Comparison of ENCODE assay signal across 18 mouse cellular contexts in the genomic region with DNA sequence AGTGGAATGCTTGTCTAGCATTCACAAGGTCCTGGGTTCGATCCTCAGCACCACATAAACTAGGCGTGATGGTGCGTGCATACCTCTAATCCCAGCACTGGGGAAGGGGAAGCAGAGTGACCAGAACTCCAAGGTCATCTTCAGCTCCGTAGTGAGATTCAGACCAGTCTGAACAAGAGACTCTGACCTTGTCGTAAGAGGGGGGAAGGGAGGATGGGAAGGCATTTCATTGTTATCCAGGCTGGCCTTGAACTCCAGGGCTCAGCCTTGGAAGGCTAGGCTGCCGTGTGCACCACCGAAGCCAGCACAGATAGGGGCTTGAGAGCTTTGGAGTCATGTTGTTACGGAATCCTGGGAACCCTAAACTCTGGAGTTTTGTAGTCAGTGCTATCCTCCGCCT. TPM values are rescaled to one million over a fixed set of nuclear protein-coding genes. Genes with fewer than 3 reads are reported as not detected.
DNase-seq lines count a peak whose midpoint lies in the region; ATAC-seq and TF ChIP-seq lines count a peak whose summit lies in the region.
"Had no signal": no experiment of that assay in that cellular context is flagged by ENCODE, and none has a peak within 500 bp of the region (broad histone marks: within the 10 kb centered on the region; RNA-seq: fewer than 3 reads in every experiment).

No protein-coding gene starts in this region.

- no peak for TF ChIP-seq CTCF in testis, adult 2 months (IDR thresholded peaks at IDR 0.05; ENCODE audit: control insufficient read depth, insufficient read depth, insufficient replicate concordance, low read depth, low read length)
- TF ChIP-seq CTCF in hindbrain, postnatal 0 days (IDR thresholded peaks at IDR 0.05; ENCODE audit: low read depth), result no peak

- WGBS in hindbrain, embryonic 15.5 days, result 54% methylated on average over 9 of the region's 9 CpGs
- 53% methylated on average over 9 of the region's 9 CpGs for WGBS in hindbrain, embryonic 11.5 days
- whole genome bisulfite sequencing in hindbrain, postnatal 0 days, result 57% methylated on average over 9 of the region's 9 CpGs

- H3K4me2 ChIP-seq in hindbrain, embryonic 15.5 days, result peak overlapping the region; percentile 73
- no peak overlapping the region for H3K4me2 ChIP-seq in hindbrain, embryonic 11.5 days (replicated peaks; ENCODE audit: low read depth, low read length)
- H3K4me2 ChIP-seq in hindbrain, postnatal 0 days (ENCODE audit: low read depth, low read length), result peak overlapping the region; percentile 91
- H3K4me2 ChIP-seq: heart, embryonic 15.5 days had no signal

- no peak for TF ChIP-seq POLR2A in testis, adult 2 months (IDR thresholded peaks at IDR 0.05; ENCODE audit: control insufficient read depth, low read depth, low read length)

- H3K27ac ChIP-seq in hindbrain, embryonic 15.5 days (replicated peaks), result peak overlapping the region; percentile 74
- H3K27ac ChIP-seq in hindbrain, embryonic 11.5 days (ENCODE audit: low read depth, low read length), result no peak overlapping the region
- H3K27ac ChIP-seq in testis, adult 2 months (ENCODE audit: control insufficient read depth, insufficient read depth, low read depth, low read length), result peak overlapping the region; percentile 54; the same call in 1 of the 2 replicates
- H3K27ac ChIP-seq in hindbrain, postnatal 0 days, result peak overlapping the region; percentile 82
- H3K27ac ChIP-seq: forebrain, embryonic 13.5 days; heart, embryonic 15.5 days; midbrain, embryonic 10.5 days had no signal

- H3K4me1 ChIP-seq in hindbrain, embryonic 15.5 days (replicated peaks), result peaks cover 58% of the 10 kb centered on the region
- H3K4me1 ChIP-seq in hindbrain, embryonic 11.5 days (replicated peaks; ENCODE audit: control insufficient read depth, insufficient read depth, low read length), result no peaks in the 10 kb centered on the region
- peaks cover 15% of the 10 kb centered on the region for H3K4me1 ChIP-seq in testis, adult 2 months (ENCODE audit: control insufficient read depth, insufficient read depth, low read length)
- H3K4me1 ChIP-seq in hindbrain, postnatal 0 days (ENCODE audit: insufficient read depth, low read length), result peaks cover 36% of the 10 kb centered on the region

- no peaks in the 10 kb centered on the region for H3K9me3 ChIP-seq in hindbrain, embryonic 15.5 days
- no peaks in the 10 kb centered on the region for H3K9me3 ChIP-seq in hindbrain, embryonic 11.5 days (ENCODE audit: control insufficient read depth, low read length)
- no peaks in the 10 kb centered on the region for H3K9me3 ChIP-seq in hindbrain, postnatal 0 days (ENCODE audit: low read length)
- H3K9me3 ChIP-seq: forebrain, embryonic 13.5 days; heart, embryonic 15.5 days; midbrain, embryonic 10.5 days had no signal

- no peak for ATAC-seq in hindbrain, embryonic 15.5 days (ENCODE audit: low FRiP score, low read depth)
- no peak for ATAC-seq in hindbrain, embryonic 11.5 days (ENCODE audit: low FRiP score)
- no peak for ATAC-seq in hindbrain, postnatal 0 days
- no peak for ATAC-seq in megakaryocyte, adult 5-6 weeks (ENCODE audit: poor library complexity, severe bottlenecking)
- ATAC-seq: forebrain, embryonic 13.5 days had no signal

- H3K4me3 ChIP-seq in hindbrain, embryonic 15.5 days, result no peak overlapping the region
- no peak overlapping the region for H3K4me3 ChIP-seq in hindbrain, embryonic 11.5 days (ENCODE audit: low read depth, low read length)
- no peak overlapping the region for H3K4me3 ChIP-seq in testis, adult 2 months (ENCODE audit: control insufficient read depth, low read depth, low read length)
- no peak overlapping the region for H3K4me3 ChIP-seq in hindbrain, postnatal 0 days (ENCODE audit: low read length)
- H3K4me3 ChIP-seq: forebrain, embryonic 13.5 days; heart, embryonic 15.5 days; midbrain, embryonic 10.5 days had no signal

- no peaks in the 10 kb centered on the region for H3K27me3 ChIP-seq in hindbrain, embryonic 15.5 days
- H3K27me3 ChIP-seq in hindbrain, embryonic 11.5 days (ENCODE audit: control insufficient read depth, insufficient read depth, low read length), result peaks cover 7% of the 10 kb centered on the region
- H3K27me3 ChIP-seq in testis, adult 2 months (ENCODE audit: control insufficient read depth, insufficient read depth, low read length), result no peaks in the 10 kb centered on the region
- H3K27me3 ChIP-seq in hindbrain, postnatal 0 days (ENCODE audit: insufficient read depth, low read length), result no peaks in the 10 kb centered on the region

- no peak overlapping the region for H3K9ac ChIP-seq in hindbrain, embryonic 15.5 days
- H3K9ac ChIP-seq in hindbrain, embryonic 11.5 days (ENCODE audit: low read depth, low read length), result no peak overlapping the region
- no peak overlapping the region for H3K9ac ChIP-seq in hindbrain, postnatal 0 days (replicated peaks; ENCODE audit: low read length)
- H3K9ac ChIP-seq: forebrain, embryonic 13.5 days; heart, embryonic 15.5 days had no signal

- DNase-seq in hindbrain, embryonic 11.5 days (ENCODE audit: low spot score), result no peak
- DNase-seq in testis, postnatal 14 days (ENCODE audit: low spot score), result no peak
- DNase-seq in hindbrain, postnatal 0 days (ENCODE audit: low spot score), result peak; percentile 4
- no peak for DNase-seq in Muller cell, postnatal 12 days (ENCODE audit: inconsistent ontology term)
- DNase-seq: adrenal gland, postnatal 10 days; cerebellum, adult 11 months; heart, adult 11 months; liver; lung, adult 18-20 months; lung, postnatal 36 days; right cerebral cortex, postnatal 4 days had no signal

- H3K36me3 ChIP-seq in hindbrain, embryonic 15.5 days, result no peaks in the 10 kb centered on the region
- no peaks in the 10 kb centered on the region for H3K36me3 ChIP-seq in hindbrain, embryonic 11.5 days (ENCODE audit: control insufficient read depth, insufficient read depth, low read length)
- no peaks in the 10 kb centered on the region for H3K36me3 ChIP-seq in testis, adult 2 months (ENCODE audit: control insufficient read depth, insufficient read depth, low read length)
- H3K36me3 ChIP-seq in hindbrain, postnatal 0 days (ENCODE audit: insufficient read depth, low read length), result no peaks in the 10 kb centered on the region
- H3K36me3 ChIP-seq: heart, embryonic 15.5 days; midbrain, embryonic 10.5 days had no signal

RNA-seq across cellular contexts. Expression of a gene that starts 3.8 kb away (rescaled TPM):
- 27.1 and 31.3 TPM in 2 replicates for polyA plus RNA-seq in hindbrain, embryonic 15.5 days (2015; fragmentation: Nextera tagmentation; extraction: Ambion mirVana)
- 12.1 and 13.9 TPM in 2 replicates for polyA plus RNA-seq in hindbrain, embryonic 11.5 days (2014; fragmentation: Nextera tagmentation; extraction: Ambion mirVana)
- 13.0 and 13.4 TPM in 2 replicates for polyA plus RNA-seq in testis, adult 2 months (2012; rRNA removed)
- total RNA-seq in hindbrain, postnatal 0 days (2014; rRNA removed), result 25.5 and 34.2 TPM in 2 replicates
- polyA plus RNA-seq in hindbrain, postnatal 0 days (2015; fragmentation: Nextera tagmentation; extraction: Ambion mirVana), result 33.2 and 36.6 TPM in 2 replicates
- total RNA-seq in megakaryocyte, adult 5-6 weeks (2015), result 5.6 and 6.4 TPM in 2 replicates
- total RNA-seq in megakaryocyte, adult 5-6 weeks (2017), result 4.4 and 5.4 TPM in 2 replicates

RNA-seq across cellular contexts. Expression of a gene that starts 54.2 kb away (rescaled TPM):
- 0.75 and 0.92 TPM in 2 replicates for polyA plus RNA-seq in hindbrain, embryonic 15.5 days (2015; fragmentation: Nextera tagmentation; extraction: Ambion mirVana)
- polyA plus RNA-seq in hindbrain, embryonic 11.5 days (2014; fragmentation: Nextera tagmentation; extraction: Ambion mirVana), result 2.3 and 2.9 TPM in 2 replicates
- polyA plus RNA-seq in testis, adult 2 months (2012; rRNA removed), result 3.1 and 3.7 TPM in 2 replicates
- total RNA-seq in hindbrain, postnatal 0 days (2014; rRNA removed), result 0.26 and 1.0 TPM in 2 replicates
- polyA plus RNA-seq in hindbrain, postnatal 0 days (2015; fragmentation: Nextera tagmentation; extraction: Ambion mirVana), result 0.72 and 0.80 TPM in 2 replicates
- not detected in 2 replicates for total RNA-seq in megakaryocyte, adult 5-6 weeks (2015)
- not detected in 2 replicates for total RNA-seq in megakaryocyte, adult 5-6 weeks (2017)
- total RNA-seq: layer of hippocampus, postnatal 14 days had no signal
